Mouse (Mus musculus) gonadal fat pad, adult 2 months (tissue): ENCODE results near the gene Olfr609. TPM values are rescaled to one million over a fixed set of nuclear protein-coding genes. Genes with fewer than 3 reads are reported as not detected.
"Not testable (repeated sequence)": the region's sequence is repeated elsewhere in the genome, so short reads cannot be mapped to it uniquely, and the experiment has no call there.

Source experiments
- DNase-seq: peaks from one replicate; pipeline ENCODE4 v3.0.0-alpha.2; 2012; ENCODE audit warnings: low read depth
- polyA plus RNA-seq: library from polyadenylated mRNA; depleted of rRNA; stranded (reverse); fragments of >200 nt; gene quantifications from 2 replicates; pipeline ENCODE4 v1.2.3, GENCODE M21; 2012; rRNA removed

The Olfr609 gene
- not detected in 2 replicates for polyA plus RNA-seq

DNA sequence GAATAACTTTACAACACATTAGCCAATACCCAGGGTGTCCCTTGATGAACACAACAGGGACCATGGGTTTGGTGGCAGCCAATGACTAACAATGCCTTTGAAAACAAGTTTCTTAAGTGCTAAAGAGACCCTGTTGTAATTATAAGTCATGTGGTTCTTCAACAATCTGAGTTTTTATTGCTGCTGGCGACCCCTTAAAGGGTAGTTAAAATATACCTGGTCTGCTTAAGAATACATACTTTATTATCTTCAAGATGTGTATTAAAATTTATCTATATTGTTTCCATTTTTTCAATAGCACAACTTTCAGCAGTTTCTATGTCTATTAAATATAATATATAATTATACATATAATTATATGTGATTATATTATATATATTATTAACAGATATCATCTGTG is at the start of gene Olfr609:
TSS of gene Olfr609 (minus strand) at position 101 of the 400 bp plus-strand sequence.
- DNase-seq, result no peak

DNA sequence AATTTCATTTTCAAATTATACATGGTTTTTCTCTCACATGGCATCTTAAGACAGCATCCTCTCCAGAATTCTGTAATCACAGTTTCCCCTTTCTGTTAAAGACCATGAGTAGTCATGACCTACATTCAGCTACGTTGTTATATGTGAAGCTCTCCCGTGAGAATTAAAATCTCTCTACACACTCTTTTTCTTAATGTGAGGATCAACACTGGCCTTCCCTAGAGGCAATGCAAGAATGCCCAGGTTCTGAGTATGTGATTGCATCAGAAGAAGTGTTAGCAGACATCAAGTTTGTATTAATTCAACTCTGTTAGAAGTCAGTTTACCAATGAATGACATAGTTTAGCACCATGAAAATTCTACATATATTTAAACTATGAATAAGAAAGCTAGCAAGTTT is 44.8 kb upstream of the Olfr609 start, which contains the start of gene Olfr612:
TSS of gene Olfr612 (minus strand) at position 101 of the 400 bp plus-strand sequence.
- DNase-seq, result not testable (repeated sequence)

DNA sequence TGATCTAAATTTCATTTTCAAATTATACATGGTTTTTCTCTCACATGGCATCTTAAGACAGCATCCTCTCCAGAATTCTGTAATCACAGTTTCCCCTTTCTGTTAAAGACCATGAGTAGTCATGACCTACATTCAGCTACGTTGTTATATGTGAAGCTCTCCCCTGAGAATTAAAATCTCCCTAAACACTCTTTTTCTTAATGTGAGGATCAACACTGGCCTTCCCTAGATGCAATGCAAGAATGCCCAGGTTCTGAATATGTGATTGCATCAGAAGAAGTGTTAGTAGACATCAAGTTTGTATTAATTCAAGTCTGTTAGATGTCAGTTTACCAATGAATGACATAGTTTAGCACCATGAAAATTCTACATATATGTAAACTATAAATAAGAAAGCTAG is 22.9 kb upstream of the Olfr609 start, which contains the start of gene Olfr611:
TSS of gene Olfr611 (minus strand) at position 101 of the 400 bp plus-strand sequence.
- not testable (repeated sequence) for DNase-seq

DNA sequence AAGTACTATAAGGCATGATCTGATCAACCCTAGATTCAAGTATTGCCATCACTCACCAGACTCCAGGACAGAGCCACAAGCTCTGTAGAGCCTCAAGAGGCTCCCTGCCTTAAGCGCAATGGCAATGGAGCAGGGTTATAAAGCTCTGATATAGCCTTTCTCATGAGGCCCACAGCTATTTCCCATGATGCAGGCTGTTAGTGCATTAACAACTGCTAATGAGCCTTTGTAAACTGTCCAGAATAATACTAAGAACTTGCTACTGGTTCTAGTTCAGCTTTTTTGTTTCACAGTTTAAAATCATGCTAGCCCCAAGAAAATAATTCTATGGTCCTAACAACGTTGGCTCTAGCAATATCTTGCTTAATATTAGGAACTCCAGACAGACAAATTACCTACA is 14.2 kb upstream of the Olfr609 start, which contains the start of gene Olfr610:
TSS of gene Olfr610 (minus strand) at position 101 of the 400 bp plus-strand sequence.
- no peak for DNase-seq

DNA sequence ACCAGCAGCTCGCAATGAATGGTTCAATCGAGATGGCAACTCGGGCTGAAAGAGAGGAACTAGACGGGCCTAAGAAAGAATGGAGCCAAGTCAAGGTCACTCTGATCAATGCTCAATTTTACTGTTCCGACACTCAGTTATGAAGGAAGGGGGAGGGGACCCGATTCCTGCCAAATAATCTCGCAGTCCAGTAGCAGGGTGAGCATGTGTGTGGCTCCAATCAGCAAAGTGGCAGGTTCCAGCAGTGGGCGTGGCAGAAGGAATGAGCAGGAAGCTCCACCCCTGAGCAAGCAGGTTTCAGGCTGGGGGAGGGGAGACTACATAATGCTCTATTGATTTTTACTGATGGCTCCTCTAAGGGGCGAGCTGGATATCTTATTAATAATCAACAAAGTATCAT is 20.8 kb downstream of the Olfr609 start:
- DNase-seq, result not testable (repeated sequence)

DNA sequence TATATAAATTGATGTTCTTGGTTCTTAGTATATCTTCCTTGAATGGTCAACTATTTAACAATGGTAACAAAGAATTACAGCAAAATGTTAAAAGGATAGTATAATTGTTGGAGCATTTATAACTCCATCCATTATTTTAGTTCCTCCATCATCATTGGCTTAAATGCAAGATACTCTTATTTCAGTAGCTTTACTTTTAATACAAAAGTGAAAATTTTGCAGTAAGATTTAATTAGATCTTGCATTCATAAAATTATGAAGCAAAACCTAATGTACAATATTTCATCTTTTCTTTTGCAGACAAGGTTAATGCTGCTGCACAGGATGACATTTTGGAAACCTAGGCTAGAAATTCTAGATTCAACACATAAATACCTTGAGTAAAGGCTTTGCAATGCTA is 28.3 kb downstream of the Olfr609 start, which contains the start of gene Olfr608:
TSS of gene Olfr608 (plus strand) at position 301 of the 400 bp plus-strand sequence.
- no peak for DNase-seq

DNA sequence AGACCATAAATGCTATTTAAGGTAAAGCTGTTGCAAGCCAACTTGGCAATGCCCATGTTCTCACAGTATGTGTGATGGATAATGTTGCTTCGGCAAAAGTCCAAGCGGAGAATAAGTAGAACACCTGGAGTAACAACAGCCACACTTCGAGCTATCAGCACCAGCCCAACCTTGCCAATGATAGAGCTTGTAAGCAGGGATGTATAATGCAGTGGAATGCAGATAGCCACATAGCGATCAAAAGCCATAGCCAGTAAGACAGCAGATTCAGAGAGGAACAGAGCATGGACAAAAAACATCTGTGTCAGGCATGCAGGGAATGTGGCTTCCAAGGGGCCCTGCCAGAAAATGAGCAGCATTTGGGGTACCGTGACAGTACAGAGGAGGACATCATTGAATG is 37.3 kb downstream of the Olfr609 start:
- no peak for DNase-seq

DNA sequence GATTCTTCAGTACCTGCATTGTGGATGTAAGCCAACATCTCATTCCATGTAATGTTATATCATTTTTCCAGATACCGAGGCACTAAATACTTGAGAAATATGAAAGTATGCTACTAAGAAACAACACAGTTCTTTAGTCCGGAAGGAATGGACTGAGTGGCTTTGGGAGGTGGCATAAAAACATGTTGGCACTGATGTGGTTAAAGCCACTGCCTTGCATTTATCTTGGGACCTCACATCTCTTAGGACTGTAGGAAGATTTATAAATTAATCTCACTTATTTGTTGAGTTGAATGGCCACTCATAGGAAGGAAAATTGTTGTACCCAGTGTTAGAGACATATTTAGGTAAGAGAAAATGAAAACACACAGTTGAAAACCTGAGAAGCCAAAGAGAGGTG is 49.1 kb downstream of the Olfr609 start, which contains the start of gene Olfr606:
TSS of gene Olfr606 (plus strand) at position 301 of the 400 bp plus-strand sequence.
- no peak for DNase-seq

DNA sequence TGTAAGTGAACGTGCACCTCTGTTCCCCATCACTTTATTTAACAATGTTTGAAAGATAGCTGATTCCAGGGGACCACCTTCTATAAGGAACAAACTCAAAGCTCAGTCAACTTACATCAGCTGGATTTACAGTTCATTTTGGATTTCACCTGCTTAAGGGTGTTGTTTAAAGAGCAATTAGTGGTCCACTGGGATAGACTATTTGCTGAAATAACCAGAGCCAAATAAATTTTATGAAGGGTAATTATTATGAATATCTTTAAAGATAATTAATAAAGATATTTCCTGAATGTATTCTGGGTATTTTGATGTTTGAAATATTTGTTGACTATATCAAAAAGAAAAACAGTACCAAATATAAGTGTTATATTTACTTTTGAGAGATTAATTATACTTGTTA is 52.5 kb downstream of the Olfr609 start, which contains the start of gene Olfr605:
TSS of gene Olfr605 (minus strand) at position 101 of the 400 bp plus-strand sequence.
- DNase-seq, result no peak

Other genes with a start within 250 kb of the Olfr609 start
- gene Usp17ld, start 245.6 kb downstream of the Olfr609 start, polyA plus RNA-seq, result not detected in 2 replicates
- gene Olfr596, start 192.4 kb downstream of the Olfr609 start, polyA plus RNA-seq, result not detected in 2 replicates
- gene Olfr597, start 181.7 kb downstream of the Olfr609 start, polyA plus RNA-seq, result not detected in 2 replicates
- not detected in 2 replicates for gene Olfr598, start 174.5 kb downstream of the Olfr609 start, polyA plus RNA-seq
- not detected in 2 replicates for gene Olfr599, start 162.1 kb downstream of the Olfr609 start, polyA plus RNA-seq
- gene Olfr600, start 148.4 kb downstream of the Olfr609 start, polyA plus RNA-seq, result not detected in 2 replicates
- not detected in 2 replicates for gene Olfr601, start 135.4 kb downstream of the Olfr609 start, polyA plus RNA-seq
- not detected in 2 replicates for gene Olfr603, start 111.9 kb downstream of the Olfr609 start, polyA plus RNA-seq
- not detected in 2 replicates for gene Usp17lc, start 83.0 kb downstream of the Olfr609 start, polyA plus RNA-seq
- not detected in 2 replicates for gene Olfr605, start 52.6 kb downstream of the Olfr609 start, polyA plus RNA-seq
- not detected in 2 replicates for gene Olfr606, start 49.0 kb downstream of the Olfr609 start, polyA plus RNA-seq
- gene Olfr607, start 33.9 kb downstream of the Olfr609 start, polyA plus RNA-seq, result not detected in 2 replicates
- not detected in 2 replicates for gene Olfr608, start 28.2 kb downstream of the Olfr609 start, polyA plus RNA-seq
- gene Olfr610, start 14.1 kb upstream of the Olfr609 start, polyA plus RNA-seq, result not detected in 2 replicates
- not detected in 2 replicates for gene Olfr611, start 22.8 kb upstream of the Olfr609 start, polyA plus RNA-seq
- gene Olfr612, start 44.7 kb upstream of the Olfr609 start, polyA plus RNA-seq, result not detected in 2 replicates
- gene Olfr613, start 50.0 kb upstream of the Olfr609 start, polyA plus RNA-seq, result not detected in 2 replicates
- gene Olfr615, start 58.0 kb upstream of the Olfr609 start, polyA plus RNA-seq, result not detected in 2 replicates
- not detected in 2 replicates for gene Olfr616, start 71.1 kb upstream of the Olfr609 start, polyA plus RNA-seq
- not detected in 2 replicates for gene Olfr617, start 75.0 kb upstream of the Olfr609 start, polyA plus RNA-seq
- not detected in 2 replicates for gene Olfr618, start 92.0 kb upstream of the Olfr609 start, polyA plus RNA-seq
- gene Olfr619, start 102.5 kb upstream of the Olfr609 start, polyA plus RNA-seq, result not detected in 2 replicates
- not detected in 2 replicates for gene Olfr620, start 114.5 kb upstream of the Olfr609 start, polyA plus RNA-seq
- not detected in 2 replicates for gene Olfr622, start 144.6 kb upstream of the Olfr609 start, polyA plus RNA-seq
- gene Olfr623, start 165.6 kb upstream of the Olfr609 start, polyA plus RNA-seq, result not detected in 2 replicates
- not detected in 2 replicates for gene Olfr624, start 173.1 kb upstream of the Olfr609 start, polyA plus RNA-seq
- not detected in 2 replicates for gene Olfr625-ps1, start 184.7 kb upstream of the Olfr609 start, polyA plus RNA-seq
- not detected in 2 replicates for gene Olfr243, start 216.6 kb upstream of the Olfr609 start, polyA plus RNA-seq
- gene Olfr628, start 232.3 kb upstream of the Olfr609 start, polyA plus RNA-seq, result not detected in 2 replicates
- gene Olfr629, start 246.9 kb upstream of the Olfr609 start, polyA plus RNA-seq, result not detected in 2 replicates